Comparison of ENCODE assay signal across 8 mouse cellular contexts in genomic region chr2:38368746-38369330, GRCm38 (mm10). TPM values are rescaled to one million over a fixed set of nuclear protein-coding genes. Genes with fewer than 3 reads are reported as not detected.
DNase-seq lines count a peak whose midpoint lies in the region; ATAC-seq and TF ChIP-seq lines count a peak whose summit lies in the region.

No protein-coding gene starts in this region.

- no peaks in the 10 kb centered on the region for H3K4me1 ChIP-seq in bone marrow macrophage, adult 2 months (ENCODE audit: control insufficient read depth, insufficient read depth, low read length)
- peaks cover 12% of the 10 kb centered on the region for H3K4me1 ChIP-seq in heart, embryonic 12.5 days (replicated peaks)
- no peaks in the 10 kb centered on the region for H3K4me1 ChIP-seq in kidney, embryonic 16.5 days (ENCODE audit: insufficient read depth, low read length)
- no peaks in the 10 kb centered on the region for H3K4me1 ChIP-seq in stomach, embryonic 14.5 days (ENCODE audit: control insufficient read depth, insufficient read depth, low read length)

- no peaks in the 10 kb centered on the region for H3K36me3 ChIP-seq in heart, embryonic 12.5 days
- H3K36me3 ChIP-seq in kidney, embryonic 16.5 days (ENCODE audit: insufficient read depth, low read length): no peaks in the 10 kb centered on the region
- no peaks in the 10 kb centered on the region for H3K36me3 ChIP-seq in stomach, embryonic 14.5 days (ENCODE audit: control insufficient read depth, insufficient read depth, low read length)

- 6% methylated on average over 31 of the region's 31 CpGs for WGBS in heart, embryonic 12.5 days
- 5% methylated on average over 31 of the region's 31 CpGs for WGBS in kidney, embryonic 16.5 days
- 5% methylated on average over 31 of the region's 31 CpGs for WGBS in stomach, embryonic 14.5 days

- no peak overlapping the region for H3K27ac ChIP-seq in gastrocnemius, adult 2 months
- no peak overlapping the region for H3K27ac ChIP-seq in bone marrow macrophage, adult 2 months (ENCODE audit: insufficient read depth, low read depth, low read length)
- no peak overlapping the region for H3K27ac ChIP-seq in heart, embryonic 12.5 days (ENCODE audit: poor library complexity, severe bottlenecking)
- H3K27ac ChIP-seq in kidney, embryonic 16.5 days (ENCODE audit: low read length): no peak overlapping the region
- H3K27ac ChIP-seq in stomach, embryonic 14.5 days (ENCODE audit: low read length): no peak overlapping the region

- ATAC-seq in heart, embryonic 12.5 days (ENCODE audit: insufficient number of reproducible peaks, low FRiP score): peak; percentile 73; the same call in 1 of the 2 replicates
- ATAC-seq in kidney, embryonic 16.5 days (ENCODE audit: low FRiP score, low TSS enrichment): peak; percentile 57; the same call in 1 of the 2 replicates
- peak; percentile 81; the same call in 1 of the 2 replicates for ATAC-seq in stomach, embryonic 14.5 days (ENCODE audit: insufficient number of reproducible peaks, insufficient read depth, low FRiP score, low read depth)

- no peaks in the 10 kb centered on the region for H3K9me3 ChIP-seq in heart, embryonic 12.5 days (replicated peaks)
- no peaks in the 10 kb centered on the region for H3K9me3 ChIP-seq in kidney, embryonic 16.5 days (ENCODE audit: low read length)
- H3K9me3 ChIP-seq in stomach, embryonic 14.5 days (ENCODE audit: control insufficient read depth, low read depth, low read length): no peaks in the 10 kb centered on the region

- DNase-seq in gastrocnemius, adult 2 months: peak; percentile 66
- no peak for DNase-seq in gastrocnemius, adult 8-10 months (ENCODE audit: low spot score in 2 of 2)
- peak; percentile 71 for DNase-seq in lung, postnatal 10 days
- DNase-seq in cerebellum, postnatal 36 days: no peak

- peak overlapping the region; percentile 58 for H3K4me3 ChIP-seq in gastrocnemius, adult 2 months
- peak overlapping the region; percentile 32; the same call in 1 of the 2 replicates for H3K4me3 ChIP-seq in bone marrow macrophage, adult 2 months (ENCODE audit: insufficient read depth, low read length)
- peak overlapping the region; percentile 42 for H3K4me3 ChIP-seq in heart, embryonic 12.5 days
- peak overlapping the region; percentile 37 for H3K4me3 ChIP-seq in kidney, embryonic 16.5 days (ENCODE audit: low read length)
- 0 out of 2 replicates have a peak overlapping the region, but pooled peaks have one; percentile 11 for H3K4me3 ChIP-seq in stomach, embryonic 14.5 days (ENCODE audit: low read depth, low read length)

- peaks cover 89% of the 10 kb centered on the region for H3K27me3 ChIP-seq in heart, embryonic 12.5 days (replicated peaks)
- H3K27me3 ChIP-seq in kidney, embryonic 16.5 days (ENCODE audit: insufficient read depth, low read length): peaks cover 90% of the 10 kb centered on the region
- peaks cover 32% of the 10 kb centered on the region for H3K27me3 ChIP-seq in stomach, embryonic 14.5 days (ENCODE audit: control insufficient read depth, insufficient read depth, low read length)

- H3K4me2 ChIP-seq in heart, embryonic 12.5 days: peak overlapping the region; percentile 76
- H3K4me2 ChIP-seq in kidney, embryonic 16.5 days (replicated peaks; ENCODE audit: low read depth, low read length): peak overlapping the region; percentile 51
- peak overlapping the region; percentile 42 for H3K4me2 ChIP-seq in stomach, embryonic 14.5 days (replicated peaks; ENCODE audit: low read depth, low read length)

- no peak overlapping the region; the same call in 1 of the 2 replicates for H3K9ac ChIP-seq in heart, embryonic 12.5 days
- no peak overlapping the region for H3K9ac ChIP-seq in kidney, embryonic 16.5 days (replicated peaks; ENCODE audit: low read length)
- H3K9ac ChIP-seq in stomach, embryonic 14.5 days (replicated peaks; ENCODE audit: low read depth, low read length): no peak overlapping the region

- no peak for TF ChIP-seq POLR2A in bone marrow macrophage, adult 2 months (IDR thresholded peaks at IDR 0.05; ENCODE audit: borderline replicate concordance, low read depth, low read length)

- no peak for TF ChIP-seq CTCF in gastrocnemius, adult 2 months (IDR thresholded peaks at IDR 0.05)
- no peak for TF ChIP-seq CTCF in bone marrow macrophage, adult 2 months (IDR thresholded peaks at IDR 0.05; ENCODE audit: low read depth, low read length)

- intact Hi-C loops in gastrocnemius, adult 2 months (cut with DNase I): no loop called here

RNA-seq across cellular contexts. Expression of gene Lhx2, which starts 29.8 kb away (rescaled TPM):
- under 1 TPM; 0.13 to 0.22 TPM for total RNA-seq in gastrocnemius, adult 2 months (2021)
- total RNA-seq in gastrocnemius, adult 8-10 months (2022): under 1 TPM in 3 of 4 experiments, not detected in 1; 0.09 to 0.32 (median 0.15) TPM
- 0.32 TPM in 1 of 2 replicates, not detected in the other for polyA plus RNA-seq in bone marrow macrophage, adult 2 months (2012; ENCODE audit: insufficient read depth, insufficient read length, missing spikeins)
- 0.36 and 0.70 TPM in 2 replicates for polyA plus RNA-seq in heart, embryonic 12.5 days (2016; fragmentation: Nextera tagmentation; extraction: Ambion mirVana)
- polyA plus RNA-seq in kidney, embryonic 16.5 days (2015; fragmentation: Nextera tagmentation; extraction: Ambion mirVana): 0.16 TPM in 1 of 2 replicates, not detected in the other
- not detected in 2 replicates for polyA plus RNA-seq in stomach, embryonic 14.5 days (2014; fragmentation: Nextera tagmentation; extraction: Ambion mirVana)

Comparison
In these comparisons a context has a peak if more than half of its experiments do, and no peak if none do; other contexts are left out.
1. DNase-seq: peak in gastrocnemius, adult 2 months (single experiment) and lung, postnatal 10 days (single experiment); none in gastrocnemius, adult 8-10 months (0 of 2) and cerebellum, postnatal 36 days (0 of 2).
2. Peak in every context shown above with its lines, with median percentiles within 50 percentile points of each other: H3K4me3 ChIP-seq, ATAC-seq and H3K4me2 ChIP-seq.